Mouse (Mus musculus): ENCODE results near the gene Mitf.

GRCm38 (mm10) chr6:97914768-97915167 is 107.9 kb downstream of the Mitf start:
- TF ChIP-seq CTCF (IDR thresholded peaks at IDR 0.05; ENCODE audit: low read depth), result no peak
- TF ChIP-seq EP300 (IDR thresholded peaks at IDR 0.05; ENCODE audit: low read depth), result no peak
